Mouse (Mus musculus) thymus, postnatal 0 days (tissue): ENCODE results near the gene Cfh. TPM values are rescaled to one million over a fixed set of nuclear protein-coding genes. Genes with fewer than 3 reads are reported as not detected.
"Not testable (repeated sequence)": the region's sequence is repeated elsewhere in the genome, so short reads cannot be mapped to it uniquely, and the experiment has no call there.

Source experiments
- DNase-seq: peaks from one replicate; pipeline ENCODE4 v3.0.0-alpha.2; 2015; ENCODE audit warnings: low spot score
- polyA plus RNA-seq: library from polyadenylated mRNA; unstranded; fragments of >200 nt; fragmentation: Nextera tagmentation; extraction: Ambion mirVana; gene quantifications from 2 replicates; pipeline ENCODE4 v1.2.1, GENCODE M21; 2015

The Cfh gene
- 4.0 and 4.2 TPM in 2 replicates for polyA plus RNA-seq

GRCm38 (mm10) chr1:140183664-140184063 lies at the start of gene Cfh:
Cfh (minus strand) TSS chr1:140183764.
- not testable (repeated sequence) for DNase-seq

DNA sequence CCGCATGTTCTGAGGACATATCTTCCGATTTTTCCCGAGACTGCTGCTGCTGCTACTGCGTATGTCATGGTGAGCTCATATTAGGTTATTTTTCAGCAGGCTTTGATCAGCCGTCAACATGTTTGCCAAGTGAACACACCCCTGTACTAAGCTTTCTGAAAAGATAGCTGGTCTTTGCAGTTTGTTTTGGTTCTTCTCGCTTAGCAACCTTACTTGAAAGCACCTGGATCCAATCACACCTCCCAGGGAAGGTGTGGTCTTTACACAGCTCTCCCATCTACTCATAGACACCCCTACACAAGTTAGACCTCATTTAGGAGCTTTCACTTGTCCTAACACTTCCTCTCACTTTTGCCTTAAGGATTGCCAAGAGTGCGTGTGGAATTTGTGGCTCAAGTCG lies 43.1 kb upstream of the Cfh start:
- no peak for DNase-seq

DNA sequence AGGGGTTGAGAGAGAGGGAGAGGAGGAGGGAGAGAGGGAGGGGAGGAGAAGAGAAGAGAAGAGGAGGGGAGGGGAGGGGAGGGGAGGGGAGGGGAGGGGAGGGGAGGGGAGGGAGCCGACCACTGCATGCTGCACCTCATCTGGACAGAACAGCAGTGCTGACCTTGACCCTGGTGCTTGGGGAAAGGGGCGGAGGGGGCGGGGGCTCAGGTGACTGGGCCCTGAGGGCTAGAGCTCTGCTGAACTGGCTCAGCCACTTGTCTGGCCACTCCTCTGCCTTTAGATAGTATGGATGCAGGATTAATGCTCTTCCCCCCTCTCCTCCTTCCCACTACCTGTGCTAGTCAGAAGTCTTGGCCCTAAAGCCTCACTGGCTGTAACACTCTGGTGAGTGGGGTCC lies 41.7 kb upstream of the Cfh start:
- no peak for DNase-seq

- DNase-seq = no peak
These were observed 21.8 kb upstream of the Cfh start for GRCm38 (mm10) chr1:140205329-140205728.

DNA sequence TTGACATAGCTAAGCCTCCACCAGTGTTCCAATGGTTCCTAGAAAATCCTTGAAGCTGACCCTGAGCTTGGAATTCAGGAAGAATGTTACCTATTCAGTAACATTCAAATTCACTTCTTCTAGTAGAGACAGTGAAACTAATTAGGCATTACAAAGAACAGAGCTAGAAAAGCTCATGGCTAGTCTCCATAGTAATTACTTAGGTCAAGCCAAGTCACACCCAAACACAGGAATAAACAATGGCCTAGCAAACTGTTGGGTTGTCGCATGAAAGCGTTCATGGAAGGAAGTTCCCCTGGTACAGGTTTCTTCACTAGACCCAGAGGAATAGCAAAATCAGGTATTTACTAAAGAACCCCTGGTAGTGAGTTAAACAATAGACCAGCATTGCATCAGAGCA lies 4.9 kb upstream of the Cfh start:
- not testable (repeated sequence) for DNase-seq

DNA sequence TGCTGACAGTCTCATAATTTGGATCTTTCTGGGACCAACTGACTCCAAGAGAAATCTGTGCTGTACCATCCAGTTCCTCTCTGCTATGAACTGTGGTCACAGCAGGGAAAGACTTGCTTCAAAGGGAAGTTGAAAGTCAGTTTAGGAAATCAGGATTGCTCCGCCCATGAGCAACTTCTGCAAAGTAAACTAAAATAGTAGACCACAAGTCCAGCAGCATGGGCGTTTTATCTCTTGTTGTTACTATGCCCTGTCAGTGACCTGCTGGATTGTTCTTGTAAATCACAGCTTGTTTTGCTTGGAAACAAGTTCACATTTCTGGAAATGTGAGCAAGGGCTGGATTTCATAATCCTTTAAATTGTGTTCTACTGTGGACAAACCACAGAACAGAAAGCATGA lies 356 bp downstream of the Cfh start:
- no peak for DNase-seq

- no peak for DNase-seq
These were observed 3.4 kb downstream of the Cfh start for GRCm38 (mm10) chr1:140180125-140180524.

GRCm38 (mm10) chr1:140175442-140175841 lies 8.1 kb downstream of the Cfh start:
- DNase-seq = no peak

GRCm38 (mm10) chr1:140171581-140172154 lies 11.9 kb downstream of the Cfh start:
- no peak for DNase-seq

- no peak for DNase-seq
These were observed 24.6 kb downstream of the Cfh start for GRCm38 (mm10) chr1:140158970-140159369.

- no peak for DNase-seq
These were observed 114.1 kb downstream of the Cfh start for GRCm38 (mm10) chr1:140069471-140069870.

Other genes starting within 250 kb of the Cfh start
- 0.07 and 0.14 TPM in 2 replicates for gene Kcnt2, start 62.4 kb upstream of the Cfh start, polyA plus RNA-seq